Mouse (Mus musculus): ENCODE results near the gene Fam43b. TPM values are rescaled to one million over a fixed set of nuclear protein-coding genes. Genes with fewer than 3 reads are reported as not detected.
"Not testable (repeated sequence)": the region's sequence is repeated elsewhere in the genome, so short reads cannot be mapped to it uniquely, and the experiment has no call there.

Fam43b gene
- polyA plus RNA-seq (2014; fragmentation: Nextera tagmentation; extraction: Ambion mirVana) = not detected in 2 replicates

GRCm38 (mm10) chr4:138395971-138396645 is at the start of gene Fam43b:
TSS of gene Fam43b (minus strand) at chr4:138396528.
- ATAC-seq (ENCODE audit: low FRiP score, low TSS enrichment) = no peak
- H3K27ac ChIP-seq (ENCODE audit: low read depth, low read length) = no peak within 1 kb of the TSS
- no peak within 1 kb of the TSS for H3K9ac ChIP-seq (ENCODE audit: low read depth, low read length)

GRCm38 (mm10) chr4:138444941-138445340 is 48.6 kb upstream of the Fam43b start:
- Histone ChIP-seq H3K4me2 (replicated peaks; ENCODE audit: low read depth, low read length) (no peak overlapping the region), H3K4me1 (ENCODE audit: control insufficient read depth, insufficient read depth, low read length) (0 out of 2 replicates have a peak, but pooled peaks cover 6% of the 10 kb centered on the region), H3K27me3 (ENCODE audit: control insufficient read depth, insufficient read depth, low read length) (no peaks in the 10 kb centered on the region), H3K27ac (ENCODE audit: low read depth, low read length) (no peak overlapping the region), H3K36me3 (ENCODE audit: control insufficient read depth, insufficient read depth, low read length) (peaks cover 22% of the 10 kb centered on the region), H3K4me3 (ENCODE audit: low read length) (no peak overlapping the region), H3K9ac (ENCODE audit: low read depth, low read length) (no peak overlapping the region), H3K9me3 (ENCODE audit: control insufficient read depth, low read length) (no peaks in the 10 kb centered on the region)
- 12% methylated on average over 5 of the region's 5 CpGs for WGBS
- ATAC-seq (ENCODE audit: low FRiP score, low TSS enrichment) = no peak

More at GRCm38 (mm10) chr4:138395971-138396645, at the start of gene Fam43b:
- Histone ChIP-seq H3K4me2 (replicated peaks; ENCODE audit: low read depth, low read length) (peak within 1 kb of the TSS; percentile 58), H3K27me3 (ENCODE audit: control insufficient read depth, insufficient read depth, low read length) (peaks cover 59% of the 10 kb centered on the region), H3K4me1 (ENCODE audit: control insufficient read depth, insufficient read depth, low read length) (peaks cover 17% of the 10 kb centered on the region), H3K36me3 (ENCODE audit: control insufficient read depth, insufficient read depth, low read length) (no peaks in the 10 kb centered on the region), H3K9me3 (ENCODE audit: control insufficient read depth, low read length) (no peaks in the 10 kb centered on the region), H3K4me3 (ENCODE audit: low read length) (peak within 1 kb of the TSS; percentile 42)
- WGBS = under 1% methylated on average over 46 of the region's 46 CpGs

DNA sequence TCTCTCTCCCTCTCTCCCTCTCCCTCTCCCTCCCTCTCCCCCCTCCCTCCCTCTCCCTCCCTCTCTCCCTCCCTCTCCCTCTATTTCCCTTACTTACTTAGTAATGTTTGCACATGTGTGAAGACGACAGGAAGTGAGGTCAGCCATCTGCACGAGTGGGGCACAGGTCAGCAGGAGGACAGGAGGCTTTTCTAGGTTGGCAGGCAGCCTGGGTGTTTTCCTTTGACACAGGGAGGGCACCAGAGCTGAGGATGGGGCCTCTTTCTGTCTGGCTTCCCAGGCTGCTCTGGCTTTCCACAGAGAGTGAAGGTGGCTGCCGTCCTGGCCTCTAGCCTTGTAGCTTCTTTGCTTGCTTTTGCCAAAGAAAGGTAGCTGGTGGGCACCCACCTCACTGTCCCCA is 43.7 kb upstream of the Fam43b start:
- H3K4me2 ChIP-seq (replicated peaks; ENCODE audit: low read depth, low read length) = no peak overlapping the region
- ATAC-seq (ENCODE audit: low FRiP score, low TSS enrichment) = no peak
- H3K9ac ChIP-seq (ENCODE audit: low read depth, low read length) = no peak overlapping the region
- 42% methylated on average over 3 of the region's 3 CpGs for WGBS
- no peak overlapping the region for H3K4me3 ChIP-seq (ENCODE audit: low read length)
- peaks cover 61% of the 10 kb centered on the region for H3K36me3 ChIP-seq (ENCODE audit: control insufficient read depth, insufficient read depth, low read length)
- H3K9me3 ChIP-seq (ENCODE audit: control insufficient read depth, low read length) = no peaks in the 10 kb centered on the region
- no peaks in the 10 kb centered on the region for H3K27me3 ChIP-seq (ENCODE audit: control insufficient read depth, insufficient read depth, low read length)
- H3K4me1 ChIP-seq (ENCODE audit: control insufficient read depth, insufficient read depth, low read length) = peaks cover 8% of the 10 kb centered on the region
- H3K27ac ChIP-seq (ENCODE audit: low read depth, low read length) = no peak overlapping the region

GRCm38 (mm10) chr4:138434347-138435316 is 38.3 kb upstream of the Fam43b start, which contains the start of gene Mul1:
TSS of gene Mul1 (plus strand) at chr4:138434671.
- Histone ChIP-seq H3K4me2 (replicated peaks; ENCODE audit: low read depth, low read length) (peak within 1 kb of the TSS; percentile 87), H3K27me3 (ENCODE audit: control insufficient read depth, insufficient read depth, low read length) (no peaks in the 10 kb centered on the region; the same call in 1 of the 2 replicates), H3K27ac (ENCODE audit: low read depth, low read length) (no peak within 1 kb of the TSS), H3K36me3 (ENCODE audit: control insufficient read depth, insufficient read depth, low read length) (peaks cover 35% of the 10 kb centered on the region), H3K4me3 (ENCODE audit: low read length) (peak within 1 kb of the TSS; percentile 96), H3K9ac (ENCODE audit: low read depth, low read length) (peak within 1 kb of the TSS; percentile 79), H3K9me3 (ENCODE audit: control insufficient read depth, low read length) (no peaks in the 10 kb centered on the region), H3K4me1 (ENCODE audit: control insufficient read depth, insufficient read depth, low read length) (peaks cover 10% of the 10 kb centered on the region)
- ATAC-seq (ENCODE audit: low FRiP score, low TSS enrichment) = peak; percentile 93
- 1% methylated on average over 64 of the region's 64 CpGs for WGBS

- Histone ChIP-seq H3K27me3 (ENCODE audit: control insufficient read depth, insufficient read depth, low read length) (no peaks in the 10 kb centered on the region; the same call in 1 of the 2 replicates), H3K36me3 (ENCODE audit: control insufficient read depth, insufficient read depth, low read length) (peaks cover 4% of the 10 kb centered on the region), H3K4me2 (replicated peaks; ENCODE audit: low read depth, low read length) (no peak overlapping the region), H3K9ac (ENCODE audit: low read depth, low read length) (no peak overlapping the region), H3K4me3 (ENCODE audit: low read length) (no peak overlapping the region), H3K4me1 (ENCODE audit: control insufficient read depth, insufficient read depth, low read length) (peaks cover 10% of the 10 kb centered on the region), H3K27ac (ENCODE audit: low read depth, low read length) (no peak overlapping the region), H3K9me3 (ENCODE audit: control insufficient read depth, low read length) (no peaks in the 10 kb centered on the region)
- ATAC-seq (ENCODE audit: low FRiP score, low TSS enrichment) = no peak
- WGBS = 47% methylated on average over 8 of the region's 8 CpGs
These were observed 35.0 kb upstream of the Fam43b start for GRCm38 (mm10) chr4:138431340-138431739.

DNA sequence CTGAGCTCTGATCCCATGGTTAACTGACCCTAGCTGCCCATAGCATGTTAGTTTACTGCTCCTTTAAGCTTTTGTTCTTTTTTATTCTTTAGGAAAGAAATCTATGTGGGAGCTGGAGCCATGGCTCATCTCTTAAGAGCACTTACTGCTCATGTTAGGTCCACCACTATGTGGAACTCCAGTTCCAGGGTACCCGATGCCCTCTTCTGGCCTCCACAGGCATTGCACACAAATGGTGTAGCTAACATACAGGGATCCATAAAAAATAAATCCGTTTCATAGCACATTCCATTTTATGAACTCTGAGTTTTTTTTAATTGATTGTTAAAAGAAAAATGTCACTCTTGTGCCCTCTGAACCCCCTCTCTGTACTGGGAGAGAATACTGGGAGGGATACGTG is 33.5 kb upstream of the Fam43b start:
- Histone ChIP-seq H3K4me3 (ENCODE audit: low read length) (no peak overlapping the region), H3K4me1 (ENCODE audit: control insufficient read depth, insufficient read depth, low read length) (no peaks in the 10 kb centered on the region), H3K9ac (ENCODE audit: low read depth, low read length) (no peak overlapping the region), H3K27me3 (ENCODE audit: control insufficient read depth, insufficient read depth, low read length) (no peaks in the 10 kb centered on the region; the same call in 1 of the 2 replicates), H3K36me3 (ENCODE audit: control insufficient read depth, insufficient read depth, low read length) (no peaks in the 10 kb centered on the region), H3K9me3 (ENCODE audit: control insufficient read depth, low read length) (no peaks in the 10 kb centered on the region), H3K4me2 (replicated peaks; ENCODE audit: low read depth, low read length) (no peak overlapping the region), H3K27ac (ENCODE audit: low read depth, low read length) (no peak overlapping the region)
- WGBS = 38% methylated on average over 3 of the region's 3 CpGs
- ATAC-seq (ENCODE audit: low FRiP score, low TSS enrichment) = no peak

- Histone ChIP-seq H3K36me3 (ENCODE audit: control insufficient read depth, insufficient read depth, low read length) (no peaks in the 10 kb centered on the region), H3K4me1 (ENCODE audit: control insufficient read depth, insufficient read depth, low read length) (no peaks in the 10 kb centered on the region), H3K4me3 (ENCODE audit: low read length) (no peak overlapping the region), H3K27ac (ENCODE audit: low read depth, low read length) (no peak overlapping the region), H3K27me3 (ENCODE audit: control insufficient read depth, insufficient read depth, low read length) (no peaks in the 10 kb centered on the region), H3K9ac (ENCODE audit: low read depth, low read length) (no peak overlapping the region), H3K9me3 (ENCODE audit: control insufficient read depth, low read length) (no peaks in the 10 kb centered on the region), H3K4me2 (replicated peaks; ENCODE audit: low read depth, low read length) (no peak overlapping the region)
- 42% methylated on average over 22 of the region's 22 CpGs for WGBS
- 0 out of 2 replicates have a peak, but pooled peaks have one; percentile 44 for ATAC-seq (ENCODE audit: low FRiP score, low TSS enrichment)
These were observed 30.7 kb upstream of the Fam43b start for GRCm38 (mm10) chr4:138426778-138427705.

DNA sequence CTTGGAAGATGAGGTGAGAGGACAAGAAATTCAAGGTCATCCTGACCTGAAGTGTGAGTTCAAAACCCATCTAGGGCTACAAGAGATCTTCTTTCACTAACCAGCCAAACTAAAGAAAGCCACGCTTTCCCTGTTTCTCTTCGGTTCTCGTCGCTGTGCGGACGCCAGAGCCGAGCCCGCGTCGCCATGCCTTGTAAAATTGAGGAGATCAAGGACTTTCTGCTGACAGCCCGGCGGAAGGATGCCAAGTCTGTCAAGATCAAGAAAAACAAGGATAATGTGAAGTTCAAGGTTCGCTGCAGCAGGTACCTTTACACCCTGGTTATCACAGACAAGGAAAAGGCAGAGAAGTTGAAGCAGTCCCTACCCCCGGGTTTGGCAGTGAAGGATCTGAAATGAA is 29.3 kb upstream of the Fam43b start:
- not testable (repeated sequence) for H3K4me1 ChIP-seq (ENCODE audit: control insufficient read depth, insufficient read depth, low read length); H3K27ac ChIP-seq (ENCODE audit: low read depth, low read length); H3K4me2 ChIP-seq (replicated peaks; ENCODE audit: low read depth, low read length); H3K9me3 ChIP-seq (ENCODE audit: control insufficient read depth, low read length); H3K27me3 ChIP-seq (ENCODE audit: control insufficient read depth, insufficient read depth, low read length); H3K36me3 ChIP-seq (ENCODE audit: control insufficient read depth, insufficient read depth, low read length); ATAC-seq (ENCODE audit: low FRiP score, low TSS enrichment); H3K4me3 ChIP-seq (ENCODE audit: low read length); H3K9ac ChIP-seq (ENCODE audit: low read depth, low read length)
- WGBS = 81% methylated on average over 14 of the region's 14 CpGs

All from kidney, embryonic 14.5 days (tissue).